Mouse (Mus musculus): ENCODE measurements around the gene Zc3h12c.

Gene Zc3h12c

DNA sequence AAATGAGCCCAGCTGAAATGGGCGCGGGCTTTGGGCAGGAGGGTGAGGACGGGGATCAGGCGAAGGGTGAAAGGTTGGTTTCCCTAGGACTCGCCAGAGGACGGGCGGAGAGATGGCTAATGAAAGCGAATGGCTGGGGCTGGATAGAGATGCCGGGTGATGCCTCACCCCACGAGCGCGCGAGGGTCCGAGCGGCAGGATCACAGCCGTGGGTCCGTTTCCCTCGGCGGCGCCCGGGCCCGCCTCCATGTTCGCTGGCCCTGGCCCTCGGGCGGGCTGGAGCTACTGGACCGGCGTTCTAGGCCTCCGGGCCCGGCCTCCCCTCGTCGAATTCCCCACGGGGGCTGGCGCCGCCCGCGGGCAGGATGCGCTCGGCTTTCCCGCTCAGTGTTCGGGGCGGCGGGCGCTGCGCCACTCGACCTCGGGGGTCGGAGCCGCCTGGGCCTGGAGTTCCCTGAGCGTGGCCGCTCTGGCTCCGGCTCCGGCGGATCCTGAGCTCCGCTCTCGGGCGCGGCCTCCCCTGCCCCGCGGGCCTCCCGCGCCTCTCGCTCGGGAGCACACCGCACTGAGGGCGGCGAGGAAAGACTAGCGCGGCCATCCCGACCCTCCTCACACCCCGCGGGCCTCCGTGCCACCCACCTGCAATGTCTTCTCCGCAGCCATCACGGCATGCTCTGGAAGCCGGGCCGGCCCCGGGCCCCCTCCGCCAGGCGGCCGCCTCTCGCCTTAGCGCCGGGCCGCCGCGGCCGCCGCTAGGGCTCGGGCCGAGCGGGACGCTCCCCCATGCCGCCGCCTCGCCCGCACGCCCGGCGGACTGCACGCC, at the start of gene Zc3h12c:
Zc3h12c (minus strand) TSS at position 710 of the 823 bp plus-strand sequence.
- no peak for TF ChIP-seq GATA4 (IDR thresholded peaks at IDR 0.05; ENCODE audit: insufficient replicate concordance, low read length)

DNA sequence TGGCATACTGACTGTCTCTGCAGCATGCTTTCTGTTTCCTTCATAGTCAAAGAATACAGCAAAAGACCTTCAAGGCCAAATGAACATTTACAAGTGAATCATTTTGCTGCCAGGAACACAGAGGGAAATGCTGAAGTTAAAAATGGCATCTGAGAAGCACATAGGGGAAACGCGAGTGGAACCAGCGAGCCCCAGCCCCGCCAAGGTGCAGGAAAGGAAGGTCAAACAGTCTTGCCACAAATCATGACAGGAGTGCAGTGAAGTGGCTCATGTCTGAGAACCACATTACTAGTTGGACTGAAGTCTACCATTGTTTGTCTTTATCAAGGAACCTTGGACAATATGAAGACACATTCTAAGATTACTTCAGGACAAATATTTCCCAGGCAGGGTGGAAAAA, 49.3 kb upstream of the Zc3h12c start:
- TF ChIP-seq GATA4 (IDR thresholded peaks at IDR 0.05; ENCODE audit: insufficient replicate concordance, low read length), result no peak

DNA sequence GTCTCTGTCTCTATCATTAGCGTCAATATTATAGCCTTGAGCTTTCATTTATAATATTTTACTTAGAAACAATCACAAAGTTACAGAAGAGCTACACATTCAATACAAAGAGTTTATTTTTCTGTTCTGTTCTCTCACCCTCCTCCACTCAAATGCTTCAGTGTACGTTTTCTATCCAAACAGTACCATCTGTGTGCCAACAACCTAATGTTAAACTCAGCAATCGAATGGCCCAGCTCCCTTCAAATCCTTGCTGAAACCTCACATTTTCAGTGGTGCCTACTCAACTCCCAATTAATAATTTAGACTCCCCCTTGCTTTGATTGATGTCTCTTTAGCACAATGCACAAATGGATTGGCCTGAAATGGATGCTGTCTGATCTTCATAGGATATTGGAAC, 46.9 kb upstream of the Zc3h12c start:
- TF ChIP-seq GATA4 (IDR thresholded peaks at IDR 0.05; ENCODE audit: insufficient replicate concordance, low read length), result no peak

DNA sequence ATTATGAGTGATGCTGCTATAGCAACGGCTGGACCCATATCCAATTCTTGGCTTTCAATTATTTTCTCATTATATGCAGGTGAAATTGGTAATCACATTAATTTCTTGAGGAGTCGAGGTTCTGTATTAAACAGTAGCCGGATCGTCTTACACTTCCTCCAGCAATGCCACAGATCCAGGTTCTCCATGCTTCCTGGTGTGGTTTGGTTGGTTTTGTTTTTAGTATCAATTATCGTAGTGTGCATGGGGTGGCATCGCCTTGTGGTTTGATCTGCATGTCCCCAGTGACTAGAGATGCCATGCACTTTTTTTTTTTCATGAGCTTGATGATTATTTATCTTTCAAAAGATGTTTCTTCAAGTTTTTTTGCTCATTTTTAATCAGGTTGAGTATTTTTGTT, 44.0 kb upstream of the Zc3h12c start:
- TF ChIP-seq GATA4 (IDR thresholded peaks at IDR 0.05; ENCODE audit: insufficient replicate concordance, low read length), result no peak

DNA sequence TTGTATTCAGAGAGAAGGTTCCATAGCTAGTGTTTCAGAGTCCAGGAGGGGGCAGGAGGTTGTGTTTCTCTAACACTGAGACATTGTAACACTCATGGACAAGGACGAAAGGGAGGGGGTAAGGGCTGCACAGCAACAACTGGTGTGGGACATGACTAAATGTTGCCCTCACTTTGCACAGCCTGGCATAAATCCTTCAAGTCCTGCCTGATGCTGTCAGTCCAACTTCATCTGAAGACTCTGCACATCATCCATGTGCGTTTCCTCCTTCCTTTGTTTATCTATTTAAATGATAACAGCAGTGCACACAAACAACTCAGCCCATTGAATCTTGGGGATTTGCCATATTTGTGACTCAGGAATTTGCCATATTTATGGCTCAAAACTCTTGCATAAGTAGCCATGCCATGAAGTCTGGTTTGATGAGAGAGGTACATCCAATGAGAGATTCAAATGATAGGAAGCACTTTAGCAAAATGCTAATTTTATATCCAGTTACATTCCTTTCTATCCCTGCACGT, 40.2 kb upstream of the Zc3h12c start:
- no peak for TF ChIP-seq GATA4 (IDR thresholded peaks at IDR 0.05; ENCODE audit: insufficient replicate concordance, low read length)

DNA sequence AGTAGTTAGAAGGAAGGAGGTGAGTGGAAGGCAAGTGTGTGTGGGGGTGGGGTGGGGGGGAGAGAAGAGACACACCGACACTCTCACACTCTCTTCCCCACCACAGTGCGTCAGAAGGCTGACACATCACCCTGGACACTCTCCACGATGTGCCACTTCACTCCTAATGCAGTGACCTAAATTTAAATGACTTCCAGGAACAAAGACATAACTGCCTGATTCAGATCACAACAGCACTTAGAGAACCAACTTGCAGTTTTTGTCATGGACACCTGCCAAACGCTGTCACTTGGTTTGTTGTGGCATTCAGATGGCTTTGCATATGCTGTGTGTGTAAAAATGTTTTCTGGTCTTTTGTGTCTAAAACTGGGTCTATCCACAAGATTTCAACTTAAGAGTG, 34.8 kb upstream of the Zc3h12c start:
- no peak for TF ChIP-seq GATA4 (IDR thresholded peaks at IDR 0.05; ENCODE audit: insufficient replicate concordance, low read length)

DNA sequence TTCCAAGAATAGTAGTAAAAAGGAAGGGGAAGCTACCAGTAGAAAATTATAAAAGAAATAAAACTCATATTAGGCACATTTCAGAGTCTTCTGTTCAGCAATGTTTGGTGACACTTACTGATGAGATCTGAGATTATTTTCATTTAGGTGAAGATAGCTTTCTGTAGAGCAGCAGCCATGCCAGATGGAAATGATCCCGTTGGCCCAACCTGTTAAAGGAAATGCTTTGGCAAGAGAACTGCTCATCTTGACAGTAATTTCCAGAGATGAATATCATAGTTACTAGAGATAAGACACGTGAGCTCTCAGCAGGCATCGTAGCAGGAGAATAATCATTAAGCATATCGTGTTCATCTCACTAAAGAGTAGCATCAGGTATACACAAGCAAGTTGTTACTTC, 31.9 kb upstream of the Zc3h12c start:
- no peak for TF ChIP-seq GATA4 (IDR thresholded peaks at IDR 0.05; ENCODE audit: insufficient replicate concordance, low read length)

DNA sequence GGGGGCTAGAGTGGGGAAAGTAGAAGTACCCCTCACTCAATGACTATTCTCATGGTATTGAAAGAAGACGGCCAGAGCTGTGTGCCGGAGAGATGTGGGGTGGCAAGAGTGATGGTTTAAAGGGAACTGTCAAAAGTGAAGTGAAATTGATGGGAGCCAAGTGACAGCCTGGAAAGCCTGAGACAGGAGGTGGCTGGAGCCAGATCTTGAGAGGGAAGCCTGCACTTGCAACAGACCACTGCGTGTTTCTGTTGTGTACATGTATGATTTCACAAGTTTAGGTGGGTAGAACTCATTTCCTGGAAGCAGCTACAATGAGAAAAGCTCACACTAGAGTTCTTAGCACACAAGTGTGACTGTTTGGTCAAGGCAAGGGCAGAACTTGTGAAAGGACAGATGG, 27.5 kb upstream of the Zc3h12c start:
- TF ChIP-seq GATA4 (IDR thresholded peaks at IDR 0.05; ENCODE audit: insufficient replicate concordance, low read length), result no peak

DNA sequence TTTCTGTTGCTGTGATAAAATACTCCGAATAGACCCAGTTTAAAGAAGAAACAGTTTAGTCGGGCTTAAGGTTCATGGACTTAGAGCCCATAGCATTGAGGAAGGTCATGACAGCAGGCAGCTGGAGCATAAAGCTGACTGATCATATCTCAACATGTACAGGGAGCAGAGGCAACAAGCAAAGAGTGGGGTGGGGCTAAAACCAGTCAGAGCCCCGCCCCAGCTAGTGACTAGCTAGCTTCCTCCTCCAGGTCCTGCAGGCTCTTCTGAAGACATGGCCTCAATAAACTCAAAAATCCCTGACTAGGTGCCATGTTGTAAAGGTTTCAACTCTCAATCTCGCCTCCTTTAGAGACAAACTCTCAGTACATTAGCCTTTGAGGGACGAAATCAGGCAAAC, 25.5 kb upstream of the Zc3h12c start:
- no peak for TF ChIP-seq GATA4 (IDR thresholded peaks at IDR 0.05; ENCODE audit: insufficient replicate concordance, low read length)

DNA sequence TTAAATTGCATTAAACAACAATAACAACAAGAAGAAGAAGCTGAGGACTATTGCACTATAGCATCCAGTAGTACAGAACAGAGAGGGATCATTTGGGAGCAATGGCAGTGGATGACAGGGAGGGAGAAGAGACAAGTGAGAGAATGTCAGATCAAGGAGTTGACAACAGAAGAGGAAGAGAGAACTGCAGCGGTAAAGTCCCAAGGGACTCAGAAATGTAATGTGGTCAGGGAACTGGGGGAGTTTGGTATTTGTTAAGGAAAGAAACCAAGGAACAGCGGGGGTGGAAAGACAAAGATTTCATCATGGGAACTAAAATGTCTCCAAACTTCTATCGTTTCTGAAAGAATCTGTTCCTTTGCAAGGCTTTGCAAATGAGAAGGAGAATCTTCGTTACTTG, 22.5 kb upstream of the Zc3h12c start:
- no peak for TF ChIP-seq GATA4 (IDR thresholded peaks at IDR 0.05; ENCODE audit: insufficient replicate concordance, low read length)

DNA sequence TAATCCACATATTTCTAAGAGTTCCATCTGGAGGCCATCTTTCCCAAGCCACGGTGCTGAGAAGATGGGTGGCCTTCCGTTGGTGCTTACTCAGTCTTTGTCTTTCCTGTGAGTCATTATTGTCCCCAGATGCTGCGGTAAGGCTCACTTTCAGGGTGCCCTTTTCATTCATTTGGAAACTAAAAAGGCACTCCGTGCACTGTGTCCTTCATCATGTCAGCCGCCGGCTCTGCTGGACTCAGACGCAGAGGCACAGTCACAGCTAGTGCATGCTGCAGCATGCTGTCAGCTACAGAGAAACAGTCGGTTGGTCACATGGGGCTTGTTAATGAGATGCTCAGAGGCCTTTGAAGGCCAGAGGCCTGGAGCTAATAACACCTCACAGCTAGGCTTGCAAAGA, 19.7 kb upstream of the Zc3h12c start:
- no peak for TF ChIP-seq GATA4 (IDR thresholded peaks at IDR 0.05; ENCODE audit: insufficient replicate concordance, low read length)

DNA sequence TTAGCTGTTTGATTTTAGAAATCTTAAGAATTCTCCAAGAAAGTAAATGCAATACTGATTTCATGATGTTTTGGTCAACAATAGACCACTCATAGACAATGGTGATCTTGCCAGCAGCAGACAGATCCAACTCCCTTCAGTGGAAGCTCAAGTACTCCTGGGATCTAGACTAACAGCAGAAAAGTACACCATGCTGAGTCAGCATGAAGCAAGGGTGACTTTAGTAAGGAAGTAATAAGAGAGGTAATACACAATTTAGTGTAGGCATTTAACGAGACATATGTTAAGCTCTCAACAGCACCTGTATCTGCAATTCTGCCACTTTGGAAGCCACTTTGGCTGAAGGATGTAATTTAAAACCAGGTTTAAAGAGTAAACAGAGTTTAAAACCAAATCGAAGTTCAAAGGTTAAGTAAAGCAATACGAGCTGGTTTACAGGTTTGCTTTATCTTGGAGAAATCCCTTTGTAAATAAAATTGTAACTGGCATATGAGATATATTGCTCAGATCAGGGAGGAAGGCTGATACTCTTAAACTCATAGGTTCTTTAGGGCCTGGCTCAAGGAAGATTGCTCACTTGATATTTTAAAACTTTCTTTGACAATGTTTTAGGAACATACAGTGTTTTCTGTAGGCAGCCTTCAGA, 18.0 kb upstream of the Zc3h12c start:
- TF ChIP-seq GATA4 (IDR thresholded peaks at IDR 0.05; ENCODE audit: insufficient replicate concordance, low read length), result no peak

DNA sequence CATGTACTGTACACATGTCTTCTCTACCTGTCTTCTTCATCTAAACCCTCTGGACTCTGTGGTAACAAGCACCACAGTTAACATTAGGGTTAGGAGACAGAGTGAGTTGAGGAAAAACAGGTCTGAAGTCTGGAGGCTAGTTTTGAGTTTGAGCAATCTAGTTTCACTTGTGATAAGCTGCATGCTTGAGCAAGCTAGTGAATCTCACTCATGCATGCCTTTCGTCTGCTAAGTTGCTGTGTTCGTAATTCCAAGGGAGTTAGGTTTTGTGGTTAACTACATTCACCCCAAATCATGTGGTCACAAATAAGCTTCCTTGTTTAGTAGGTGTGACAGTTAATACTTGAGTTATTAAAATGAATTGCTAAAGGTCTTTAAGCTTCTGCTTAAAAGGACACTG, 13.0 kb upstream of the Zc3h12c start:
- no peak for TF ChIP-seq GATA4 (IDR thresholded peaks at IDR 0.05; ENCODE audit: insufficient replicate concordance, low read length)

DNA sequence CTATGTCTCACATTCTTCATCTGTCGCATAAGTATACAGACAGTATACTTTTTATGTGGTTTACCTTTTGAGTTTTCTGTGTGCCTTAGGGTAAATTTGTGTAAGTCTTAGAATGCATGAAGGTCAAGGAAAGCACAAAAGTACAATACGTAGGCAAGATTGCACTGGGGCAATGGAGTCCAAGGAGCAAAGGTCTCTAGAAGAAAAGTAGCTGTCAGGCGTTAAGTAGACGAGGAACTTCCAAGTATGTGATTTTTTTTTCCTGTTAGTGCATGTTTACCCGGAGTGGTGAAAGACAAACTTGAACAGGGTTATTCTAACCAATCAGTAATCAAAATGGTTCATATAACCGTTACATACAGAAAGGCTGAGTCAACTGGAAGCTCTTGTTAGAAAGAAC, 12.5 kb upstream of the Zc3h12c start:
- TF ChIP-seq GATA4 (IDR thresholded peaks at IDR 0.05; ENCODE audit: insufficient replicate concordance, low read length), result no peak

DNA sequence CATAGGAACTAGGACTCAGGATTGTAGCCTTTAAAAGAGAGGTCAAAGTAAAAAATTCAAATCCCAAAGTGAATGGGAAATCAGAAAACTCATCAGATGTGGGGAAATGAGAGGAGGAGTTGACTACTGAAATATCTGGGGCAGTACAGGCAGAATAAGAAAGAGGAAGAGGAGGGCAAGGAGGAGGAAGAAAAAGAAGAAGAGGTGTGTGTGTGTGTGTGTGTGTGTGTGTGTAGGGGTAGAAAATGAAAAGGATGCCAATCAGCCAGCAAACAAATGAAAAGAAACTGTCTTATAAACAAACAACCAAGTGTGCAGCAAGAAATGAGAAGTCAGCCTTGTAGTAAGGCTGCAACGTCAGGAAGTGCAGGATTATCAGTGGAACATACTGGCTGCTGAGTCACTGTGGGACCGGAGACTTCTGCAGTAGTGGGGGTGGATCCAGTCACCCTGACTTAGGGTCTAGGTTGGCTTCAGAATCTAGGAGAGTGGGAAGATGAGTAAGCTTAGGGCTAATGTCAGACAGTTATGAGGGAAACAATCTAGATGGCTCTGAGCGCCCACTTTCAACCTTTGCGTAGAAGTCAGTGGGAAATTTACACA, 7.0 kb upstream of the Zc3h12c start:
- no peak for TF ChIP-seq GATA4 (IDR thresholded peaks at IDR 0.05; ENCODE audit: insufficient replicate concordance, low read length)

DNA sequence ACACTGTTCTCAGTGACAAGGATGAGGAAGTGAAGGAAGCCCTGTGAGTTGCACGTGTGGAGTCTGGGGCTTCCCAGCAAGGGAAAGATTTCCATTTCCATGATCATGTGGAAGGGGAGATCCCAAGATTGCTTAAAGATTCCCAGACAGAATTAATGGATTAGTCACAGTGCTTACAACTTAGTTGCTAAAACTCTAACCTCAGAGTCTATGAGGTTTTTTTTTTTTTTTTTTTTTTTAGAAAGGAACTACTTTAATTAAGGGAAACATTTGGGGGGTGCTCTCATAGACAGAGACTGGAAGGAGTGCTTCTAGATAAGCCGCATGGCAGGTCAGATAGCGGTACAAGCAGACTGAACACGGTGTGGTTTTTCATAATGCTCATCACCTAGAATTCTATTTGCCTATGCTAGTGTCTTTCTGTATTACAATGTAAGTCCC, 6.3 kb upstream of the Zc3h12c start:
- no peak for TF ChIP-seq GATA4 (IDR thresholded peaks at IDR 0.05; ENCODE audit: insufficient replicate concordance, low read length)

Measured in liver, adult (tissue).